Mouse (Mus musculus): ENCODE results near the gene Cln6. TPM values are rescaled to one million over a fixed set of nuclear protein-coding genes. Genes with fewer than 3 reads are reported as not detected.

Gene Cln6
- total and polyA plus RNA-seq, 2 experiments from 2014 or later: 7.3 to 13.2 TPM

DNA sequence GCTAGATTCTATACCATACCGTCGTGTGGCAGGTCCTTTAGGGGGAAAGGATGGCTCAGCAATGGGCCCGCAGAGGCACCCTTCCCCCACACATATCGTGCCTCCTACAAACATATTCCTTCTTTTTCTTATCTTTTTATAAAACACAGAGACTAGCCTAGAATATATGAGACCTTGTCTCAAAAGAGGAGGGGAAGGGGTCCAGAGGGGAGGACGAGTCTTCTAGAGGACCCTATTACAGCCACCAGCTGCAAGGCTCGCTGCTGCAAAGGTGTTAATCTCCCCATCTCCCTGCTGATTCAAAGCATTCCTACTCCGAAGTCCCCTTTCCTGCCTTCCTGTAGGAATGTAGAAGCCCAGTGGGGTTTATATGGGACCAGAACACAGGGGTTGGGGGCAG lies 12.1 kb upstream of the Cln6 start:
- H3K36me3 ChIP-seq (ENCODE audit: insufficient read depth, low read length): no peaks in the 10 kb centered on the region
- 0 out of 2 replicates have a peak overlapping the region, but pooled peaks have one; percentile 8 for H3K9ac ChIP-seq (replicated peaks; ENCODE audit: low read length, poor library complexity, severe bottlenecking)
- H3K9me3 ChIP-seq (ENCODE audit: low read length): no peaks in the 10 kb centered on the region
- DNase-seq (ENCODE audit: low spot score): no peak
- H3K4me2 ChIP-seq (ENCODE audit: low read depth, low read length, poor library complexity, severe bottlenecking): no peak overlapping the region
- no peak for TF ChIP-seq CTCF (IDR thresholded peaks at IDR 0.05)
- no peaks in the 10 kb centered on the region for H3K27me3 ChIP-seq (ENCODE audit: insufficient read depth, low read length)
- 7% methylated on average over 7 of the region's 7 CpGs for WGBS
- H3K4me1 ChIP-seq (ENCODE audit: insufficient read depth, low read length): peaks cover 3% of the 10 kb centered on the region; the same call in 1 of the 2 replicates
- H3K4me3 ChIP-seq (ENCODE audit: low read depth, low read length): no peak overlapping the region
- no peak for ATAC-seq (ENCODE audit: low FRiP score)
- H3K27ac ChIP-seq (ENCODE audit: low read depth, low read length): peak overlapping the region; percentile 57; the same call in 1 of the 2 replicates

DNA sequence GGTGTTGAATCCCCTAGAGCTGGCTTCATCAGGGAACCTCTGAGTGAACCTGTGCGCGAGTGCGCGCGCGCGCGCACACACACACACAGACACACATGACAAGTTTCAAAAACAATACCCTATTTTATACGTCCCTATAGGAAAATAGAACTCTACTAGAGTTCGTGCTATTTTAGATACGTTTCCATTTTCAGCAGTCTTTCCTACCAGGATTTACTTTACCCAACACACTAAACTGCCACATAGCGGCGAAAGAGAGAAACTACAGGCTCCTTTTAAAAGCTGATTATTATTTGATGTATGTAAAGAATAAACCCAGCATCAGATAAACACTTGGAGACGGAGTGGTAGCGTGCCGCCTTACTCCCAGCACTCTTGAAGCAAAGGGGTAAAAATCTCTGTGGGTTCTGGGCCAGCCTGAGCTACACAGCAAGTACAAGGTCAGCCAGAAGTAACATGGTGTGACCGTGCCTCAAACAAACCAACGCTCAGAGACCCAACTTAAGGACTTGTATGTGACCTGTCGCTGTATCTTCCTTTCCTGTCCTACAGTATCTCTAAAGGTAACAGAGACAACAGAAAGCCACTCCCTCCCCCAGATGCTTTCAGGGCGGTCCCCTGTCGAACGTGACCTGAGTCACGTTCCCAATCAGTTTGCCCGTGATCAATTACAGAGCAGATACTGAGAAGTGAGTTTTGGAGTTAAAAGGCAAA lies 10.5 kb upstream of the Cln6 start:
- ATAC-seq (ENCODE audit: low FRiP score) (no peak), DNase-seq (ENCODE audit: low spot score) (peak; percentile 75)
- peak; percentile 78 for TF ChIP-seq CTCF (IDR thresholded peaks at IDR 0.05)
- Histone ChIP-seq H3K9ac (replicated peaks; ENCODE audit: low read length, poor library complexity, severe bottlenecking) (no peak overlapping the region), H3K4me2 (ENCODE audit: low read depth, low read length, poor library complexity, severe bottlenecking) (peak overlapping the region; percentile 48), H3K27me3 (ENCODE audit: insufficient read depth, low read length) (no peaks in the 10 kb centered on the region), H3K9me3 (ENCODE audit: low read length) (no peaks in the 10 kb centered on the region), H3K4me1 (ENCODE audit: insufficient read depth, low read length) (peaks cover 3% of the 10 kb centered on the region; the same call in 1 of the 2 replicates), H3K36me3 (ENCODE audit: insufficient read depth, low read length) (no peaks in the 10 kb centered on the region), H3K27ac (ENCODE audit: low read depth, low read length) (peak overlapping the region; percentile 52), H3K4me3 (ENCODE audit: low read depth, low read length) (peak overlapping the region; percentile 29; the same call in 1 of the 2 replicates)
- WGBS: 2% methylated on average over 24 of the region's 24 CpGs

DNA sequence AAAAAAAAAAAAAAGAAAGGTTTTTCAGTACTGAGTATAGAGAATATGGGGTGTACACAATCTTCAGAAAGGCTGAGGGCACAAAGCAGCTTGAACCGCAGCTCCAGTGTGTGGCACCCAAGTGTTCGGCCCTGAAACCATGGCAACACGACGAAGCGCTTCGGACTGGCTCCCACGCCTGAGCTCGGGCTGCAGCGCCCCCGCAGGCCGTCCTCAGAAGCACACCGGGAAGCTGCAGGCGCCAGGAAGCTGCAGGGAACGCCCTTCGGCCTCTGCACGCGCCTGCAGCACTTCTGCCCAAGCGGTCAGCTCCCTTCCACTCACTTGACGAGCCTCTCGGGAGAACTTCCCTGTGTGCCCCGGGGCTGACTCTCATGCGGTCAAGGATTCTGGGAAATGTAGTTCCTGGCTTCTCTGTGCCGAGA lies 9.9 kb upstream of the Cln6 start:
- under 1% methylated on average over 23 of the region's 23 CpGs for WGBS
- Histone ChIP-seq H3K9me3 (ENCODE audit: low read length) (no peaks in the 10 kb centered on the region), H3K27me3 (ENCODE audit: insufficient read depth, low read length) (no peaks in the 10 kb centered on the region), H3K27ac (ENCODE audit: low read depth, low read length) (peak overlapping the region; percentile 52; the same call in 1 of the 2 replicates), H3K4me1 (ENCODE audit: insufficient read depth, low read length) (peaks cover 3% of the 10 kb centered on the region; the same call in 1 of the 2 replicates), H3K4me3 (ENCODE audit: low read depth, low read length) (peak overlapping the region; percentile 29), H3K4me2 (ENCODE audit: low read depth, low read length, poor library complexity, severe bottlenecking) (peak overlapping the region; percentile 48), H3K36me3 (ENCODE audit: insufficient read depth, low read length) (no peaks in the 10 kb centered on the region), H3K9ac (replicated peaks; ENCODE audit: low read length, poor library complexity, severe bottlenecking) (no peak overlapping the region)
- peak; percentile 97 for TF ChIP-seq CTCF (IDR thresholded peaks at IDR 0.05)
- DNase-seq (ENCODE audit: low spot score): peak; percentile 97
- peak; percentile 92 for ATAC-seq (ENCODE audit: low FRiP score)

DNA sequence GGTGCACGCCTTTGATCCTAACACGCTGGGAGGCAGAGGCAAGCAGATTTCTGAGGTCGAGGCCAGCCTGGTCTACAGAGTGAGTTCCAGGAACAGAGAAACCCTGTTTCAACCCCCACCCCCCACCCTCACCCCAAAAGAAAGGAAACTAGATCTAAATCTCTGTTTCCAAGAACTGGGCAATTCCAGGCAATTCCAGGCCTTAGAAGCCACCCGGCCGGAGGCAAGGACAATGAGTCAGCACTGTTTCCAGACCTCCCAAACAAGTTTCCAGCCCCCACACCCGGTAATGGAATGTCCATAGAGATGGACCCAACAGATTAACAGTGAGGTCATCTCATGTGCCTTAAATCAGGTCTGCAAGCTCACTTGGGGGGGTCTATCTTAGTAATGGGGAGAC lies 8.7 kb upstream of the Cln6 start:
- Histone ChIP-seq H3K27me3 (ENCODE audit: insufficient read depth, low read length) (no peaks in the 10 kb centered on the region), H3K9me3 (ENCODE audit: low read length) (no peaks in the 10 kb centered on the region), H3K27ac (ENCODE audit: low read depth, low read length) (no peak overlapping the region), H3K36me3 (ENCODE audit: insufficient read depth, low read length) (no peaks in the 10 kb centered on the region), H3K4me2 (ENCODE audit: low read depth, low read length, poor library complexity, severe bottlenecking) (no peak overlapping the region), H3K4me3 (ENCODE audit: low read depth, low read length) (no peak overlapping the region), H3K9ac (replicated peaks; ENCODE audit: low read length, poor library complexity, severe bottlenecking) (no peak overlapping the region), H3K4me1 (ENCODE audit: insufficient read depth, low read length) (peaks cover 3% of the 10 kb centered on the region; the same call in 1 of the 2 replicates)
- 79% methylated on average over 6 of the region's 6 CpGs for WGBS
- ATAC-seq (ENCODE audit: low FRiP score): no peak
- TF ChIP-seq CTCF (IDR thresholded peaks at IDR 0.05): no peak
- no peak for DNase-seq (ENCODE audit: low spot score)

DNA sequence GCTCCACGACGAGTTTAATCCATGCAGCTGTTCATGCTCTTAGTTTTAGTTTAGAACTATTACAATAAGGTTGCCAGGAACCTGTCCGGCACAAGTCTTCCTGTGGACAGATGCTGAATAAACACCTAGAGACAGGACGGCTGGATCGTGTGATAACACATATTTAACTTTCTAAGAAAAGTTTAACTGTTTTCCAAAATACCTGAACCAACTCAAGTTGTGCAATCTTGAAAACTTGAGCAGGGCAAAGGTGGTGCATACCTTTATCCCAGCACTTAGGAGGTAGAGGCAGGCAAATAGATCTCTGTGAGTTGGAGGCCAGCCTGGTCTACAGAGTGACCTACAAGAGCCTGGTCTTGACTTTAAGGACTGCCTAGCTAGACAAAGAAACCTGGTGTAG lies 3.7 kb upstream of the Cln6 start:
- H3K4me2 ChIP-seq (ENCODE audit: low read depth, low read length, poor library complexity, severe bottlenecking): no peak overlapping the region
- H3K9ac ChIP-seq (replicated peaks; ENCODE audit: low read length, poor library complexity, severe bottlenecking): no peak overlapping the region
- peaks cover 3% of the 10 kb centered on the region; the same call in 1 of the 2 replicates for H3K4me1 ChIP-seq (ENCODE audit: insufficient read depth, low read length)
- 88% methylated on average over 5 of the region's 5 CpGs for WGBS
- DNase-seq (ENCODE audit: low spot score) (no peak), ATAC-seq (ENCODE audit: low FRiP score) (no peak)
- H3K4me3 ChIP-seq (ENCODE audit: low read depth, low read length): no peak overlapping the region
- H3K9me3 ChIP-seq (ENCODE audit: low read length): no peaks in the 10 kb centered on the region
- H3K27ac ChIP-seq (ENCODE audit: low read depth, low read length): no peak overlapping the region
- no peak for TF ChIP-seq CTCF (IDR thresholded peaks at IDR 0.05)
- H3K36me3 ChIP-seq (ENCODE audit: insufficient read depth, low read length): no peaks in the 10 kb centered on the region
- H3K27me3 ChIP-seq (ENCODE audit: insufficient read depth, low read length): no peaks in the 10 kb centered on the region

DNA sequence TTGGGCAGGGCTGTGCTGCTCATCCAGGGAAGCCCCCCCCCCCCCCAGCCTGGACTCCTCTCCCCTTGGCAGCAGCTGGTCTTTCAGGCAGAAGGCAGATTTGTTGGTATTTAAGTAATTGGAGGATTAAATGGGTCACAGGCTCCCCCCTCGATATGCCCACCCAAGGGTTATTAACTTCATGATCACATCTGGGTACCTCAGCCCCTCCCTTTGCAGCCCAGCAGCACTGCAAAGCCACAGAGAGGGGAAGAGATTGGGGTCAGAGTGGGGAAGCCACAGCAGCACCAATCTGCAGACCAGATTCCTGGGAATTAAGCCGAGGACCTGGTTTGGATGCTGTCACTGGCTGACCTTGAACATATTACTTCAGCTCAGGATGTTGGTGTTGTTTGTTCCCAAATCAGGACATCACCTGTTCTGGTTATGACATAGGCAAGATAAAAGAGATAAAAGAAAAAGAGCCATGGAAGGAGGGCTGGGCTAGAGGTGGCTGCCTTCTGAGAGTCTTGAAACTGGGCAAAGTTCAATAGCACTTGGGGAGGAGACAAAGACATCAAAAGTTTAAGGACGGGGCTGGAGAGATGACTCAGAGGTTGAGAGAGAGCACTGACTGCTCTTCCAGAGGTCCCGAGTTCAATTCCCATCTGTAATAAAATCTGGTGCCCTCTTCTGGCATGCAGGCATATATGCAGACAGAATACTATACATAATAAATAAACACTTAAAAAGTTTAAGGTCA lies 2.7 kb upstream of the Cln6 start:
- H3K4me1 ChIP-seq (ENCODE audit: insufficient read depth, low read length): peaks cover 3% of the 10 kb centered on the region; the same call in 1 of the 2 replicates
- H3K27ac ChIP-seq (ENCODE audit: low read depth, low read length): no peak overlapping the region
- H3K9me3 ChIP-seq (ENCODE audit: low read length): no peaks in the 10 kb centered on the region
- no peak for DNase-seq (ENCODE audit: low spot score)
- 39% methylated on average over 4 of the region's 4 CpGs for WGBS
- ATAC-seq (ENCODE audit: low FRiP score): no peak
- H3K36me3 ChIP-seq (ENCODE audit: insufficient read depth, low read length): no peaks in the 10 kb centered on the region
- TF ChIP-seq CTCF (IDR thresholded peaks at IDR 0.05): peak; percentile 35
- H3K9ac ChIP-seq (replicated peaks; ENCODE audit: low read length, poor library complexity, severe bottlenecking): no peak overlapping the region
- H3K4me3 ChIP-seq (ENCODE audit: low read depth, low read length): no peak overlapping the region
- no peaks in the 10 kb centered on the region for H3K27me3 ChIP-seq (ENCODE audit: insufficient read depth, low read length)
- no peak overlapping the region for H3K4me2 ChIP-seq (ENCODE audit: low read depth, low read length, poor library complexity, severe bottlenecking)
